Mouse (Mus musculus): ENCODE results near the gene Cdk14. TPM values are rescaled to one million over a fixed set of nuclear protein-coding genes. Genes with fewer than 3 reads are reported as not detected.

The Cdk14 gene
- polyA plus RNA-seq, 1 experiment from 2014 or later = 43.8 TPM

DNA sequence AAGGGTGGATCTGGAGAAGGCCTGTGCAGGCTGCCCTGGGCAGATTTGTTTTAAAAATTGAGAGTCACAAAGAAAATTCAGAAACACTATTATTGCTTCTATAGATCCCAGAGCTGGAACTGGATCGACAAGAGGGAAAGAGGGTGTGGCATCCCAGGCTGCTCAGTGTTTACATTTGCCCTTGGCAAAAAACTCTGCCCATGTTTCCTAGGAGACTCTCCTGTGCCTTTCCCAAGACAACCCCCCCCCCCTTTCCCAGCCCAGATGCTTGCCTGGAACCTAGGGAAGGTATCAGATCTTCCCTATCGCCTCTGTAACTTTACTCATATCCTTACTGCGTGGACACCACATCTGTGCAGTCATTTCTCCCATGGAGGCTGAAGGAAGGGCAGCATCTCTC is 628.9 kb downstream of the Cdk14 start:
- no peak for ATAC-seq (ENCODE audit: low FRiP score)
- Histone ChIP-seq H3K27me3 (no peaks in the 10 kb centered on the region), H3K27ac (no peak overlapping the region), H3K4me1 (peaks cover 5% of the 10 kb centered on the region; the same call in 1 of the 2 replicates), H3K4me2 (replicated peaks) (no peak overlapping the region), H3K9ac (no peak overlapping the region), H3K36me3 (no peaks in the 10 kb centered on the region), H3K9me3 (replicated peaks) (no peaks in the 10 kb centered on the region), H3K4me3 (no peak overlapping the region)
- 89% methylated on average over 3 of the region's 3 CpGs for WGBS

DNA sequence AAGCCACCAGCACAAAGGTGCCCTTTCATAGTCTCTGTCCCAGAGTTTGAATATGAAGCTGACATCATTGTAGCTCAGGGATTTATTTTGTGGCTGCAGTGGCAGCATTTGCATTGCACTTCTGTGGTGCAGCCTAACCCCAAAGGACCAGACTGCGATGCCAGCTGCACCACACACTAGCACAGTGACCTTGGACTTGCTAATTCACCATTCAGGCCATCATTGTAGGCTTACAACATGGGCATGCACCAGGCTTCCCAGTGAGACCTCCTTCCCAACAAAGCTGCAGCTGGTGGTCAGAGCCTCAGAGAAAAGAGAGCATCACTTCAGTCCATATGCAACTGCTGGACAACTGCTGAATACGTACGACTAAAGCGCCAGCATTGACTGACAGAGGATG is 629.8 kb downstream of the Cdk14 start:
- H3K27me3 ChIP-seq = no peaks in the 10 kb centered on the region
- peaks cover 5% of the 10 kb centered on the region; the same call in 1 of the 2 replicates for H3K4me1 ChIP-seq
- H3K9ac ChIP-seq = no peak overlapping the region
- no peak overlapping the region for H3K4me2 ChIP-seq (replicated peaks)
- H3K36me3 ChIP-seq = no peaks in the 10 kb centered on the region
- H3K4me3 ChIP-seq = no peak overlapping the region
- ATAC-seq (ENCODE audit: low FRiP score) = 0 out of 2 replicates have a peak, but pooled peaks have one; percentile 56
- no peaks in the 10 kb centered on the region for H3K9me3 ChIP-seq (replicated peaks)
- no peak overlapping the region for H3K27ac ChIP-seq
- WGBS = 72% methylated on average over 4 of the region's 4 CpGs

GRCm38 (mm10) chr5:4788484-4788883 is 631.6 kb downstream of the Cdk14 start:
- no peak overlapping the region for H3K4me2 ChIP-seq (replicated peaks)
- 86% methylated on average over 3 of the region's 3 CpGs for WGBS
- no peak overlapping the region for H3K27ac ChIP-seq
- no peak for ATAC-seq (ENCODE audit: low FRiP score)
- no peaks in the 10 kb centered on the region for H3K9me3 ChIP-seq (replicated peaks)
- peaks cover 5% of the 10 kb centered on the region; the same call in 1 of the 2 replicates for H3K4me1 ChIP-seq
- H3K36me3 ChIP-seq = no peaks in the 10 kb centered on the region
- no peaks in the 10 kb centered on the region for H3K27me3 ChIP-seq
- H3K9ac ChIP-seq = no peak overlapping the region
- no peak overlapping the region for H3K4me3 ChIP-seq

- H3K36me3 ChIP-seq = no peaks in the 10 kb centered on the region
- H3K27ac ChIP-seq = no peak overlapping the region
- H3K4me2 ChIP-seq (replicated peaks) = no peak overlapping the region
- H3K9me3 ChIP-seq (replicated peaks) = no peaks in the 10 kb centered on the region
- no peak for ATAC-seq (ENCODE audit: low FRiP score)
- peaks cover 5% of the 10 kb centered on the region; the same call in 1 of the 2 replicates for H3K4me1 ChIP-seq
- WGBS = 86% methylated on average over 3 of the region's 3 CpGs
- no peaks in the 10 kb centered on the region for H3K27me3 ChIP-seq
- H3K4me3 ChIP-seq = no peak overlapping the region
- H3K9ac ChIP-seq = no peak overlapping the region
These were observed 633.3 kb downstream of the Cdk14 start for GRCm38 (mm10) chr5:4786816-4787215.

DNA sequence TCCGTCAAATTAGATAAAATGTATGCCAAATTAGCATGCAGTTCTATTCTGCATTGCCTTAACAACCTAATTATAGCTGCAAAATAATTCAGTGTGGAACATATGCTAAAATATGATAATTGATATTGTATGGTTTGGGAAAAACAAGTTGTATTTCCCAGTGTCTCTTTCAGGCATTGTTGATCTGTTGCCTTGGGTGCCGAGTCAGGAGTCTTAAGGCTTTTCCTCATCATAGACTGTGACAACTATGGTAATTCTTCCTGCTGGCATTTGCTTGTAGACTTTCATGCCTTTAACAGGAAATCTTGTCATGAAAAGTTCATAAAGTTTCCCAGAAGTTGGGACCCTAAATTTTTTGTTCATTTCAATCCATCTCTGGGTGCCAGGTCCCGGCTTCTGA is 641.8 kb downstream of the Cdk14 start:
- H3K4me1 ChIP-seq = peaks cover 6% of the 10 kb centered on the region; the same call in 1 of the 2 replicates
- ATAC-seq (ENCODE audit: low FRiP score) = no peak; the same call in 1 of the 2 replicates
- H3K4me3 ChIP-seq = no peak overlapping the region
- no peaks in the 10 kb centered on the region for H3K36me3 ChIP-seq
- H3K9ac ChIP-seq = no peak overlapping the region
- 73% methylated on average over 3 of the region's 3 CpGs for WGBS
- no peak overlapping the region for H3K27ac ChIP-seq
- no peak overlapping the region for H3K4me2 ChIP-seq (replicated peaks)
- H3K27me3 ChIP-seq = no peaks in the 10 kb centered on the region
- no peaks in the 10 kb centered on the region for H3K9me3 ChIP-seq (replicated peaks)

GRCm38 (mm10) chr5:4776495-4776894 is 643.6 kb downstream of the Cdk14 start:
- Histone ChIP-seq H3K9me3 (replicated peaks) (no peaks in the 10 kb centered on the region), H3K27me3 (no peaks in the 10 kb centered on the region), H3K36me3 (no peaks in the 10 kb centered on the region), H3K9ac (no peak overlapping the region), H3K27ac (no peak overlapping the region), H3K4me1 (peaks cover 7% of the 10 kb centered on the region; the same call in 1 of the 2 replicates), H3K4me3 (no peak overlapping the region), H3K4me2 (replicated peaks) (no peak overlapping the region)
- WGBS = 66% methylated on average over 2 of the region's 2 CpGs
- ATAC-seq (ENCODE audit: low FRiP score) = no peak

DNA sequence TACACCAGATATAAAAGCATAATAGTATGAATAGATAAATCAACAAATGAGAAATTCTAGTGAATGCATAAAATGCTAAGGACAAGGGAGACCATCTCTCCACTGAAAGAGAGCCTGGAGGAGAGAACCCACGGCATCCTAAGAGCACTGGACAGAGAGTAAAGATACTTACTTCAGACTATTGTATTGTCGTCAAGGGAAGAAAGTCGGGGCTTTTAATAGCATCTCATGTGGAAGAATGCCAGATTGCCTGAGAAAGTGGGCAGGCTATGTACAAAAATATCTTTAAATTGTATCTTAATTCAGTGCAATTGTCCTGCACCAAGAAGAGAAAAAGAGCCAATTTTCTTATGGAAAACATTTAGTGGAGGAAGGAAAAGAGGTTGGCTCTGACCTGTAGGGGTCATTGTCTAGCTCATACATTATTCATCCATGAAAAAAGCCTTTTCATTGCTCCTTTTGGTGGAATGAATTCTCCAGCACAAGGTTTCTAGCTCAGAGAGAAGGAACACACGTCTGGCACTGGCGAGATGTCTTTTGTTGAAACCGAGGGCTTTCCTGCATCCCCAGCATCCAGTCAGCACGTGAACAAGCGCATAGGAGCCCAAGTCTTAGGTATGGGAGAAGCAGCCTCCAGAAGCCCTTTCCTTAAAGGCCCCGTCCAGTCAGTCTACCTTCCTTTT is 646.9 kb downstream of the Cdk14 start:
- no peak for ATAC-seq (ENCODE audit: low FRiP score)
- Histone ChIP-seq H3K9ac (no peak overlapping the region), H3K36me3 (no peaks in the 10 kb centered on the region), H3K4me2 (replicated peaks) (no peak overlapping the region), H3K9me3 (replicated peaks) (no peaks in the 10 kb centered on the region), H3K27me3 (no peaks in the 10 kb centered on the region), H3K4me3 (no peak overlapping the region), H3K4me1 (peaks cover 7% of the 10 kb centered on the region; the same call in 1 of the 2 replicates), H3K27ac (no peak overlapping the region)
- 24% methylated on average over 9 of the region's 9 CpGs for WGBS

- Histone ChIP-seq H3K9ac (no peak overlapping the region), H3K27me3 (no peaks in the 10 kb centered on the region), H3K27ac (no peak overlapping the region), H3K36me3 (no peaks in the 10 kb centered on the region), H3K4me2 (replicated peaks) (no peak overlapping the region), H3K4me1 (peaks cover 7% of the 10 kb centered on the region; the same call in 1 of the 2 replicates), H3K9me3 (replicated peaks) (no peaks in the 10 kb centered on the region), H3K4me3 (no peak overlapping the region)
- WGBS = 78% methylated on average over 1 of the region's 1 CpGs
- ATAC-seq (ENCODE audit: low FRiP score) = no peak
These were observed 649.5 kb downstream of the Cdk14 start for GRCm38 (mm10) chr5:4770609-4771008.

DNA sequence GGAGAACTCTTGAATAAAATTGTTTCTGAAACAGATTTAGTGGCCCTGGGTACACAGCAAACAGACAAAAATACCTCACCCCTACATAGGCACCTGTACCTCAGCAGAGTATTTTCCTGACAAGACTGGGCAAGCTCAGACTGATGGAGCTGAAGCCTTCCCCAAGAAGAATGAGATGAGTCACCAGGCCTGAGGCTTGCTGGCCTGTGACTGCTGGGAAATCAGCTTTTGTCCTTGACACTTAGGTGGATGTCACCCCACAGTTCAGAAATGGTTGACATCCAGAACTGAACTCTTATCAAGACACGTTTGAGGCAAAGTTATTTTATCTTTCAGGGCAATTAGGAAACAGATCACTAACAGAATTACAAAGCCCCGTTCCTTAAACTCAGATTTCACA is 652.2 kb downstream of the Cdk14 start:
- no peak for ATAC-seq (ENCODE audit: low FRiP score)
- WGBS = 76% methylated on average over 2 of the region's 2 CpGs
- Histone ChIP-seq H3K9me3 (replicated peaks) (no peaks in the 10 kb centered on the region), H3K4me1 (no peaks in the 10 kb centered on the region), H3K27ac (no peak overlapping the region), H3K27me3 (no peaks in the 10 kb centered on the region), H3K9ac (no peak overlapping the region), H3K4me2 (replicated peaks) (no peak overlapping the region), H3K36me3 (no peaks in the 10 kb centered on the region), H3K4me3 (no peak overlapping the region)

DNA sequence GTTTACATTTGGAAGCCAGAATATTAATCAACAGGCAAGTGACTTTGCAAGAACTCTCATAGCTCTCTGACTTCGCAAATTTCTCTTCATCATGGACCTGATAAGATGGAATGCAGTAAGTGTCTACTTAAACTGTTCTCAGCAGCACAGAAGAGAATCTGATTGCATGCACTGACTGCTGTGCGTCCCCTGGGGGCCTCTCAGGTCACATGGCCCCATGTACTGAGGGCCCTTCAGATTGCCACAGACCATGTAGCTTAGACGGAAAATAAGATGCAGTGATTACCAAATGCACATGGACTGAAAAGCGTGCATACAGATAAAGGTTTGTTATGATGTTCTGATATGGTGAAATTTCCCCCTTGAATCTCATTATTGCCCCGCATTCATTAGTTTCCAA is 653.4 kb downstream of the Cdk14 start:
- no peak overlapping the region for H3K4me3 ChIP-seq
- WGBS = 78% methylated on average over 5 of the region's 5 CpGs
- no peaks in the 10 kb centered on the region for H3K9me3 ChIP-seq (replicated peaks)
- no peak overlapping the region for H3K9ac ChIP-seq
- no peaks in the 10 kb centered on the region for H3K36me3 ChIP-seq
- ATAC-seq (ENCODE audit: low FRiP score) = no peak
- no peaks in the 10 kb centered on the region for H3K4me1 ChIP-seq
- no peak overlapping the region for H3K27ac ChIP-seq
- no peak overlapping the region for H3K4me2 ChIP-seq (replicated peaks)
- no peaks in the 10 kb centered on the region for H3K27me3 ChIP-seq

DNA sequence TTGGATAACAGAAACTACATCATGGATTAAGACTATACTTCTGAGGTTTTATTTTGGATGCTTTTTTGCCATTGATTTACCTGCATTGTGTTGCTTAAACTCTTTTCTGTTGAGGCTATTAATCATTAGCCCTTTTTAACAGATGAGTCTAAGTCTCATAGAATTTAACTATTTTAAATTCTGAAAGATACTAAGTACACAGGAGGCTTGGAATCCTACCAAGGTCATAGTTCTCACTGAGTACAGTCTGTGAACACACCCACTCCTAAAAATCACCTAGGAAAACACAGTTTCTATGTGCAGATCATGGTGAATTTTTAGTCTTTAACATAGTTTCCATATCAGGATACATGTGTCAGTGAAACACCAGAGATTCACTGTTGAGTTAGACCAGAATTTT is 658.2 kb downstream of the Cdk14 start:
- no peaks in the 10 kb centered on the region for H3K36me3 ChIP-seq
- no peak overlapping the region for H3K4me3 ChIP-seq
- no peak overlapping the region for H3K9ac ChIP-seq
- no peak overlapping the region for H3K27ac ChIP-seq
- no peaks in the 10 kb centered on the region for H3K9me3 ChIP-seq (replicated peaks)
- no peak overlapping the region for H3K4me2 ChIP-seq (replicated peaks)
- 0 out of 2 replicates have a peak, but pooled peaks cover 8% of the 10 kb centered on the region for H3K27me3 ChIP-seq
- ATAC-seq (ENCODE audit: low FRiP score) = no peak
- H3K4me1 ChIP-seq = peaks cover 9% of the 10 kb centered on the region; the same call in 1 of the 2 replicates

DNA sequence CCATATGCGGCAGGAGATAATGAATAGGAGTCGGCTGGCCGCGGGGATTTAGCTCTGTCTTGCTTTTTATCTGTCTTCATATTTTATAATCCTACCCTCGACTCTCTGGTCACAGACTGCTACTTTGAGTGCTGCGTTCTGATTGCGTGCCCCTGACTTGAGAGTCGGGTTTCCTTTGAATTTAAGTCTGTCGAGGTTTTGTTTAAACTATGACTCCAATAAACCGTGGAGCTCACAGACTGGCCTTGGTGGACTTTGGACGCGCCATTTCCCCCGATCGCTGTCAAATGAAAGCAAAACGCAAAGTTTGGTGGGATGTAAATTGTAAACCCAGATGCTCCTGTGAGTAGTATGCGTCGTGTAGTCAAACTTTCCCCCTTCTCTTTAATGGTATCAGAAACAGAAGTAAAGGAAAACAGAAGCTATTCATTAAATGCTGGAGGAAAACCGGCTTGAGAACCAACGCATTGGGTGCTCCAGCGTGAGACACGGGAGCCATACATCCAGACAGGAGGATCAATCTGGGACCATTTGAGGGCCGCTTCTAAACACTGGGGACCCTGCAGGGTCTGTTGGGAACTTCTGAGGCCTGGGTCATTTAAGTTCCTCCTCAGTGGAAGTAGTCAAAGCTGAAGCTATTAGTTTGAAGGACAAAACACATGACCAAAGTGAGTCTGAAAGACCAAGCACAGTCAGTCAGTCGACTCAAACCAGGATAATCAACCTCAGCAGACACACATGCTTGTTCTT is 661.6 kb downstream of the Cdk14 start:
- Histone ChIP-seq H3K27me3 (peaks cover 11% of the 10 kb centered on the region; the same call in 1 of the 2 replicates), H3K27ac (peak overlapping the region; percentile 95), H3K36me3 (no peaks in the 10 kb centered on the region), H3K9me3 (replicated peaks) (no peaks in the 10 kb centered on the region), H3K9ac (peak overlapping the region; percentile 62), H3K4me1 (peaks cover 29% of the 10 kb centered on the region), H3K4me2 (replicated peaks) (peak overlapping the region; percentile 96), H3K4me3 (peak overlapping the region; percentile 83)
- WGBS = under 1% methylated on average over 23 of the region's 23 CpGs
- peak; percentile 9 for ATAC-seq (ENCODE audit: low FRiP score)
